Mouse (Mus musculus): Measurements from ENCODE around the gene D17H6S53E.

DNA sequence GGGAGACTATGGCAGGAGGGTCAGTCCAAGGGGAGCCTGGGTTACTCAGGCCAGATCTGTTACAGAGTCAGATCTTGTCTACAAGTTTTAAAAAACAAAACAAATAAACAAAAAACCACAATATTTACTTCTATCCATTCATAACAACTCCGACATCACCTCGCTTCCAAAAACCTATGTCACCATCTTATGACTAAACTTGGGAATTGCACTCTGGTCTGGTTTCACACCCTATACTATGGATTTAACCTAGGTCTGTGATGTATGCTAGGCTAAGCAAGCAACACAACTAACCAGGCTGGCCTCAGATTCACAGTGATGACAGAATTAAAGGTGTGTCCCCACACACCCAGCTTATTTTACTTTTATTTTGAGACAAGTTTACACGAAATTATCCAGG is 19.7 kb upstream of the D17H6S53E start:
- TF ChIP-seq CTCF (IDR thresholded peaks at IDR 0.05; ENCODE audit: low read depth) (peak; percentile 55), EP300 (optimal IDR thresholded peaks at IDR 0.05) (no peak)

All from stomach, postnatal 0 days (tissue).